Mouse (Mus musculus) cortical plate, adult 2 months (tissue): ENCODE data around the gene Serpina6.

Experiments
- CTCF ChIP-seq: fragments of 200-500 bp; IDR thresholded peaks from 2 replicates; pipeline ENCODE4 v1.5.1; 2011; ENCODE audit warnings: mild to moderate bottlenecking, control low read depth, low read length; ENCODE audit not compliant: insufficient read depth; ENCODE audit errors: extremely low read depth
- POLR2A ChIP-seq: fragments of 200-500 bp; IDR thresholded peaks from 2 replicates; pipeline ENCODE4 v1.6.1; 2011; ENCODE audit warnings: mild to moderate bottlenecking, low read length, control low read depth; ENCODE audit not compliant: insufficient read depth; ENCODE audit errors: extremely low read depth

- TF ChIP-seq CTCF = no peak
- TF ChIP-seq POLR2A = no peak
Measured at GRCm38 (mm10) chr12:103705547-103705946, 48.5 kb upstream of the Serpina6 start.
